31 mouse cellular contexts compared by ENCODE assay signal in the genomic region with DNA sequence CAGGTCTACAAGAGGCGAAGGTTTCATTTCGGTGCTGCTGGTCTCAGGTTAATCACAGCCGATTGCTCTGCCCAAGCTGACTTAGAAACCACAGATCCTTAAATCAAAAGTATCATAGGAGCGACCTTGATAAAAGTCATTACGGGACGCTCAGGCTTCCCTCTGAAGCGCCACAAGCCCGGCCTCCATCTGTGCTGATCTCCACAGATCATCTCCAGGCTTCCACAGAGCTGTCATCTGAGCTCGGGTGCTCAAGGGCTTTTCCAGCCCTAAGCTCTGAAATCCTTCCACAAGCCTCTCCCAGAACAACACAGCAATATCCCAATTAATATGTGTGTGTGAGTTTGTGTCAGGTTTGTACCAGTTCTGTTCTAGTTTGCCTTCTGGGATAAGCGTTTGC. TPM values are rescaled to one million over a fixed set of nuclear protein-coding genes. Genes with fewer than 3 reads are reported as not detected.
DNase-seq lines count a peak whose midpoint lies in the region; ATAC-seq and TF ChIP-seq lines count a peak whose summit lies in the region.
"Had no signal": no experiment of that assay in that cellular context is flagged by ENCODE, and none has a peak within 500 bp of the region (broad histone marks: within the 10 kb centered on the region; RNA-seq: fewer than 3 reads in every experiment).

No protein-coding gene starts in this region.

- 88% methylated on average over 10 of the region's 10 CpGs for WGBS in liver, postnatal 0 days (ENCODE audit: insufficient replicate concordance)

- H3K4me2 ChIP-seq in liver, postnatal 0 days (ENCODE audit: low read depth, low read length) = peak overlapping the region; percentile 22
- H3K4me2 ChIP-seq: embryonic facial prominence, embryonic 15.5 days; forebrain, embryonic 15.5 days; heart, embryonic 11.5 days; hindbrain, embryonic 12.5 days; intestine, embryonic 15.5 days; lung, embryonic 14.5 days; midbrain, embryonic 15.5 days; neural tube, embryonic 15.5 days; stomach, embryonic 15.5 days had no signal

- ATAC-seq in liver, postnatal 0 days = peak; percentile 43; the same call in 1 of the 2 replicates
- ATAC-seq: forebrain, embryonic 15.5 days; hindbrain, postnatal 0 days; intestine, embryonic 15.5 days; midbrain, embryonic 15.5 days had no signal

- H3K4me1 ChIP-seq in liver, postnatal 0 days (ENCODE audit: insufficient read depth) = no peaks in the 10 kb centered on the region; the same call in 1 of the 2 replicates
- H3K4me1 ChIP-seq: hindbrain, embryonic 12.5 days; stomach, embryonic 15.5 days had no signal

- H3K9ac ChIP-seq in liver, postnatal 0 days (replicated peaks) = no peak overlapping the region
- H3K9ac ChIP-seq: embryonic facial prominence, embryonic 15.5 days; forebrain, embryonic 15.5 days; hindbrain, embryonic 12.5 days; intestine, embryonic 15.5 days; lung, embryonic 14.5 days; midbrain, embryonic 15.5 days; neural tube, embryonic 15.5 days; stomach, embryonic 15.5 days had no signal

- H3K9me3 ChIP-seq in liver, postnatal 0 days (ENCODE audit: low read length) = no peaks in the 10 kb centered on the region
- H3K9me3 ChIP-seq: embryonic facial prominence, embryonic 10.5 days; embryonic facial prominence, embryonic 15.5 days; forebrain, embryonic 10.5 days; forebrain, embryonic 15.5 days; G1E; hindbrain, embryonic 12.5 days; intestine, embryonic 15.5 days; midbrain, embryonic 15.5 days; neural tube, embryonic 15.5 days; stomach, embryonic 15.5 days had no signal

- no peak overlapping the region for H3K4me3 ChIP-seq in liver, postnatal 0 days (ENCODE audit: low read depth, low read length)
- H3K4me3 ChIP-seq: embryonic facial prominence, embryonic 10.5 days; embryonic facial prominence, embryonic 15.5 days; forebrain, embryonic 10.5 days; forebrain, embryonic 15.5 days; gastrocnemius, adult 2 months; hindbrain, embryonic 12.5 days; intestine, embryonic 15.5 days; midbrain, embryonic 15.5 days; neural tube, embryonic 15.5 days; stomach, embryonic 15.5 days had no signal

- DNase-seq in adrenal gland, adult 2 months = peak; percentile 67
- no peak for DNase-seq in adrenal gland, postnatal 4 days (ENCODE audit: low spot score in 2 of 2)
- DNase-seq in retina, adult 2 months (ENCODE audit: low read depth, low spot score) = peak; percentile 9
- no peak for DNase-seq in retina, embryonic 14.5 days (ENCODE audit: low spot score)
- DNase-seq in liver, postnatal 0 days = no peak
- DNase-seq in cerebellum, postnatal 4 days (ENCODE audit: low spot score in 2 of 2) = no peak
- DNase-seq in kidney, postnatal 36 days = no peak
- DNase-seq: cerebellum, adult 18-20 months; cerebellum, postnatal 10 days; gastrocnemius, adult 2 months; gastrocnemius, postnatal 36 days; heart, adult 18-20 months; heart, postnatal 36 days; kidney, adult 2 months; layer of hippocampus, postnatal 36 days; left cerebral cortex, postnatal 4 days; lung, embryonic 14.5 days; lung, postnatal 14 days; thymus, postnatal 14 days had no signal

- H3K27me3 ChIP-seq in liver, postnatal 0 days (ENCODE audit: insufficient read depth, low read length) = no peaks in the 10 kb centered on the region
- H3K27me3 ChIP-seq: embryonic facial prominence, embryonic 15.5 days; forebrain, embryonic 15.5 days; intestine, embryonic 15.5 days; midbrain, embryonic 15.5 days; neural tube, embryonic 15.5 days; stomach, embryonic 15.5 days had no signal

- no peak overlapping the region for H3K27ac ChIP-seq in liver, postnatal 0 days (ENCODE audit: low read depth)
- H3K27ac ChIP-seq: embryonic facial prominence, embryonic 10.5 days; embryonic facial prominence, embryonic 15.5 days; forebrain, embryonic 10.5 days; forebrain, embryonic 15.5 days; gastrocnemius, adult 2 months; hindbrain, embryonic 12.5 days; hindbrain, postnatal 0 days; intestine, embryonic 15.5 days; midbrain, embryonic 15.5 days; neural tube, embryonic 15.5 days; stomach, embryonic 15.5 days had no signal

- no peak for TF ChIP-seq EP300 in liver, postnatal 0 days (IDR thresholded peaks at IDR 0.05; ENCODE audit: low read depth)

- no peak for TF ChIP-seq CTCF in liver, postnatal 0 days (IDR thresholded peaks at IDR 0.05; ENCODE audit: low read depth)

- H3K36me3 ChIP-seq in liver, postnatal 0 days (replicated peaks; ENCODE audit: insufficient read depth, low read length) = no peaks in the 10 kb centered on the region
- H3K36me3 ChIP-seq: embryonic facial prominence, embryonic 10.5 days; embryonic facial prominence, embryonic 15.5 days; forebrain, embryonic 10.5 days; forebrain, embryonic 15.5 days; G1E; hindbrain, embryonic 12.5 days; intestine, embryonic 15.5 days; midbrain, embryonic 15.5 days; neural tube, embryonic 15.5 days; stomach, embryonic 15.5 days had no signal

RNA-seq across cellular contexts. Expression of gene Gm266, which starts 22.3 kb away (rescaled TPM):
- total RNA-seq in adrenal gland, adult 2 months (2021) = under 1 TPM in 1 of 2 experiments, not detected in 1; 0.23 TPM
- 0.10 and 1.2 TPM in 2 replicates for polyA plus RNA-seq in adrenal gland, adult 2 months (2012; rRNA removed)
- 10 to 100 TPM in 1 of 2 experiments, 1 to 10 TPM in 1; 1.4 to 11.3 TPM for total RNA-seq in adrenal gland, postnatal 4 days (2021)
- 0.49 and 0.54 TPM in 2 replicates for polyA plus RNA-seq in liver, postnatal 0 days (2015; fragmentation: Nextera tagmentation; extraction: Ambion mirVana)
- total RNA-seq: heart, adult 18-20 months had no signal
- polyA plus RNA-seq: G1E had no signal

RNA-seq across cellular contexts. Expression of gene Eif5, which starts 29.9 kb away (rescaled TPM):
- 100 to 1,000 TPM; 327 to 470 TPM for total RNA-seq in adrenal gland, adult 2 months (2021)
- polyA plus RNA-seq in adrenal gland, adult 2 months (2012; rRNA removed) = 210 and 254 TPM in 2 replicates
- 100 to 1,000 TPM; 395 to 408 TPM for total RNA-seq in adrenal gland, postnatal 4 days (2021)
- 520 and 559 TPM in 2 replicates for polyA plus RNA-seq in liver, postnatal 0 days (2015; fragmentation: Nextera tagmentation; extraction: Ambion mirVana)

Comparison
In these comparisons a context has a peak if more than half of its experiments do, and no peak if none do; other contexts are left out.
1. DNase-seq: peak in adrenal gland, adult 2 months (single experiment) and retina, adult 2 months (single experiment); none in adrenal gland, postnatal 4 days (0 of 2), retina, embryonic 14.5 days (single experiment), liver, postnatal 0 days (single experiment), cerebellum, postnatal 4 days (0 of 2) and kidney, postnatal 36 days (0 of 2).